Mouse (Mus musculus) testis, postnatal 10 days (tissue): ENCODE measurements around the gene Vmn1r217.
"Not testable (repeated sequence)": the region's sequence is repeated elsewhere in the genome, so short reads cannot be mapped to it uniquely, and the experiment has no call there.

ENCODE experiments used
- DNase-seq: peaks from one replicate; pipeline ENCODE4 v3.0.0; 2021; ENCODE audit warnings: low spot score

The Vmn1r217 gene

GRCm38 (mm10) chr13:23118126-23118525 lies at the start of gene Vmn1r217:
TSS of gene Vmn1r217 (minus strand) at chr13:23118226.
- not testable (repeated sequence) for DNase-seq

GRCm38 (mm10) chr13:23166471-23166870 lies 48.4 kb upstream of the Vmn1r217 start:
- not testable (repeated sequence) for DNase-seq

- no peak for DNase-seq
These were observed 41.0 kb upstream of the Vmn1r217 start, which contains the start of gene Vmn1r219 for GRCm38 (mm10) chr13:23159012-23159411. TSS of gene Vmn1r219 (plus strand) at chr13:23159312.

GRCm38 (mm10) chr13:23157848-23158247 lies 39.8 kb upstream of the Vmn1r217 start:
- DNase-seq: no peak

GRCm38 (mm10) chr13:23138880-23139279 lies 20.9 kb upstream of the Vmn1r217 start:
- no peak for DNase-seq

- DNase-seq: no peak
These were observed 15.5 kb upstream of the Vmn1r217 start for GRCm38 (mm10) chr13:23133501-23133900.

- DNase-seq: no peak
These were observed 15.1 kb upstream of the Vmn1r217 start, which contains the start of gene Vmn1r218 for GRCm38 (mm10) chr13:23133099-23133498. TSS of gene Vmn1r218 (plus strand) at chr13:23133155.

- no peak for DNase-seq
These were observed 2.6 kb upstream of the Vmn1r217 start for GRCm38 (mm10) chr13:23120611-23121010.

- DNase-seq: no peak
These were observed 23.6 kb downstream of the Vmn1r217 start for GRCm38 (mm10) chr13:23094386-23094785.

- DNase-seq: no peak
These were observed 48.7 kb downstream of the Vmn1r217 start for GRCm38 (mm10) chr13:23069312-23069711.

- no peak for DNase-seq
These were observed 50.3 kb downstream of the Vmn1r217 start, which contains the start of gene Vmn1r215 for GRCm38 (mm10) chr13:23067725-23068124. TSS of gene Vmn1r215 (plus strand) at chr13:23068025.

GRCm38 (mm10) chr13:23057778-23058177 lies 60.2 kb downstream of the Vmn1r217 start:
- no peak for DNase-seq
